10 mouse cellular contexts compared by ENCODE assay signal in genomic region chr2:32628729-32629128, GRCm38 (mm10). TPM values are rescaled to one million over a fixed set of nuclear protein-coding genes. Genes with fewer than 3 reads are reported as not detected.
DNase-seq lines count a peak whose midpoint lies in the region; ATAC-seq lines count a peak whose summit lies in the region.
"Had no signal": no experiment of that assay in that cellular context is flagged by ENCODE, and none has a peak within 500 bp of the region (broad histone marks: within the 10 kb centered on the region; RNA-seq: fewer than 3 reads in every experiment).

No protein-coding gene starts in this region.

- peak; percentile 32 for ATAC-seq in heart, embryonic 16.5 days (replicated peaks; ENCODE audit: extremely low read depth, insufficient read depth, low FRiP score)
- ATAC-seq in liver, embryonic 11.5 days (replicated peaks; ENCODE audit: low FRiP score) = no peak

- 19% methylated on average over 5 of the region's 5 CpGs for WGBS in heart, embryonic 16.5 days
- 62% methylated on average over 5 of the region's 5 CpGs for WGBS in liver, embryonic 11.5 days

- peak overlapping the region; percentile 54 for H3K4me3 ChIP-seq in heart, embryonic 16.5 days (ENCODE audit: low read length)
- H3K4me3 ChIP-seq in liver, embryonic 11.5 days (ENCODE audit: low read depth, low read length) = no peak overlapping the region
- H3K4me3 ChIP-seq: liver, embryonic 15.5 days had no signal

- H3K9me3 ChIP-seq in heart, embryonic 16.5 days (replicated peaks; ENCODE audit: control insufficient read depth, low read length) = no peaks in the 10 kb centered on the region
- H3K9me3 ChIP-seq in liver, embryonic 11.5 days (ENCODE audit: control insufficient read depth, low read length) = no peaks in the 10 kb centered on the region
- H3K9me3 ChIP-seq: liver, embryonic 15.5 days had no signal

- H3K27me3 ChIP-seq in heart, embryonic 16.5 days (ENCODE audit: control insufficient read depth, insufficient read depth, low read length) = no peaks in the 10 kb centered on the region
- no peaks in the 10 kb centered on the region for H3K27me3 ChIP-seq in liver, embryonic 11.5 days (replicated peaks; ENCODE audit: control insufficient read depth, insufficient read depth, low read length)
- H3K27me3 ChIP-seq: liver, embryonic 15.5 days had no signal

- peak; percentile 64 for DNase-seq in urinary bladder, postnatal 25 days (ENCODE audit: low spot score)
- no peak for DNase-seq in urinary bladder, adult 18-20 months (ENCODE audit: low spot score in 2 of 2)
- DNase-seq in fibroblast of lung, adult 2 months (ENCODE audit: low read depth) = peak; percentile 84
- DNase-seq in layer of hippocampus, adult 8-10 months (ENCODE audit: low spot score in 2 of 2) = peak; percentile 75 to 78
- DNase-seq in lung, postnatal 36 days = peak; percentile 95
- DNase-seq in urinary bladder, postnatal 4 days (ENCODE audit: low spot score in 2 of 2) = peak; percentile 73 to 78
- no peak for DNase-seq in liver, embryonic 11.5 days (ENCODE audit: low spot score)

- peak overlapping the region; percentile 99 for H3K27ac ChIP-seq in heart, embryonic 16.5 days (ENCODE audit: low read length)
- H3K27ac ChIP-seq in liver, embryonic 11.5 days (ENCODE audit: low read depth, low read length) = no peak overlapping the region
- H3K27ac ChIP-seq: liver, embryonic 15.5 days had no signal

- H3K36me3 ChIP-seq in heart, embryonic 16.5 days (ENCODE audit: control insufficient read depth, insufficient read depth) = peaks cover 14% of the 10 kb centered on the region
- no peaks in the 10 kb centered on the region for H3K36me3 ChIP-seq in liver, embryonic 11.5 days (ENCODE audit: control insufficient read depth, insufficient read depth, low read length)
- H3K36me3 ChIP-seq: liver, embryonic 15.5 days had no signal

- H3K4me1 ChIP-seq in heart, embryonic 16.5 days (ENCODE audit: control insufficient read depth, insufficient read depth, low read length) = peaks cover 47% of the 10 kb centered on the region
- peaks cover 29% of the 10 kb centered on the region for H3K4me1 ChIP-seq in liver, embryonic 11.5 days (replicated peaks; ENCODE audit: control insufficient read depth, insufficient read depth, low read length)

- H3K4me2 ChIP-seq in heart, embryonic 16.5 days (ENCODE audit: low read depth, low read length) = peak overlapping the region; percentile 75
- no peak overlapping the region for H3K4me2 ChIP-seq in liver, embryonic 11.5 days
- H3K4me2 ChIP-seq: liver, embryonic 15.5 days had no signal

- peak overlapping the region; percentile 76 for H3K9ac ChIP-seq in heart, embryonic 16.5 days (ENCODE audit: low read length)
- no peak overlapping the region for H3K9ac ChIP-seq in liver, embryonic 11.5 days (ENCODE audit: low read depth, low read length)
- H3K9ac ChIP-seq: liver, embryonic 15.5 days had no signal

RNA-seq across cellular contexts. Expression of gene Ak1, which starts 7.2 kb away (rescaled TPM):
- polyA plus RNA-seq in heart, embryonic 16.5 days (2015; fragmentation: Nextera tagmentation; extraction: Ambion mirVana) = 470 and 488 TPM in 2 replicates
- total RNA-seq in layer of hippocampus, adult 8-10 months (2022) = 100 to 1,000 TPM; 116 to 131 (median 119) TPM
- 6.7 and 8.3 TPM in 2 replicates for polyA plus RNA-seq in liver, embryonic 11.5 days (2014; fragmentation: Nextera tagmentation; extraction: Ambion mirVana)

RNA-seq across cellular contexts. Expression of gene Eng, which starts 17.7 kb away (rescaled TPM):
- polyA plus RNA-seq in heart, embryonic 16.5 days (2015; fragmentation: Nextera tagmentation; extraction: Ambion mirVana) = 170 and 176 TPM in 2 replicates
- total RNA-seq in layer of hippocampus, adult 8-10 months (2022) = 10 to 100 TPM; 18.2 to 24.8 (median 18.7) TPM
- polyA plus RNA-seq in liver, embryonic 11.5 days (2014; fragmentation: Nextera tagmentation; extraction: Ambion mirVana) = 39.2 and 40.1 TPM in 2 replicates

RNA-seq across cellular contexts. Expression of gene St6galnac6, which starts 29.2 kb away (rescaled TPM):
- 33.4 and 34.1 TPM in 2 replicates for polyA plus RNA-seq in heart, embryonic 16.5 days (2015; fragmentation: Nextera tagmentation; extraction: Ambion mirVana)
- 100 to 1,000 TPM; 110 to 144 (median 116) TPM for total RNA-seq in layer of hippocampus, adult 8-10 months (2022)
- 9.6 and 10.6 TPM in 2 replicates for polyA plus RNA-seq in liver, embryonic 11.5 days (2014; fragmentation: Nextera tagmentation; extraction: Ambion mirVana)

RNA-seq across cellular contexts. Expression of gene St6galnac4, which starts 41.8 kb away (rescaled TPM):
- 40.6 and 40.7 TPM in 2 replicates for polyA plus RNA-seq in heart, embryonic 16.5 days (2015; fragmentation: Nextera tagmentation; extraction: Ambion mirVana)
- 10 to 100 TPM; 36.1 to 48.6 (median 40.3) TPM for total RNA-seq in layer of hippocampus, adult 8-10 months (2022)
- 26.0 and 28.8 TPM in 2 replicates for polyA plus RNA-seq in liver, embryonic 11.5 days (2014; fragmentation: Nextera tagmentation; extraction: Ambion mirVana)

RNA-seq across cellular contexts. Expression of gene 9430097D07Rik, which starts 53.2 kb away (rescaled TPM):
- polyA plus RNA-seq in heart, embryonic 16.5 days (2015; fragmentation: Nextera tagmentation; extraction: Ambion mirVana) = not detected in 2 replicates
- total RNA-seq in layer of hippocampus, adult 8-10 months (2022) = under 1 TPM; 0.23 to 0.74 (median 0.40) TPM
- polyA plus RNA-seq in liver, embryonic 11.5 days (2014; fragmentation: Nextera tagmentation; extraction: Ambion mirVana) = not detected in 2 replicates
- total RNA-seq: adrenal gland, adult 18-20 months had no signal
- polyA plus RNA-seq: liver, embryonic 15.5 days had no signal

Comparison
In these comparisons a context has a peak if more than half of its experiments do, and no peak if none do; other contexts are left out.
1. DNase-seq: peak in urinary bladder, postnatal 25 days (single experiment), fibroblast of lung, adult 2 months (single experiment), layer of hippocampus, adult 8-10 months (2 of 2), lung, postnatal 36 days (single experiment) and urinary bladder, postnatal 4 days (2 of 2); none in urinary bladder, adult 18-20 months (0 of 2) and liver, embryonic 11.5 days (single experiment).
2. RNA of gene Ak1, which starts 7.2 kb away (polyA plus RNA-seq): 470 to 488 TPM in heart, embryonic 16.5 days; 6.7 to 8.3 TPM in liver, embryonic 11.5 days; every median in the first group is over 10 times any median in the second.